Mouse (Mus musculus): Measurements from ENCODE around the gene Dnm3.

GRCm38 (mm10) chr1:162147554-162147953, 330.3 kb downstream of the Dnm3 start:
- TF ChIP-seq ZNF384 (IDR thresholded peaks at IDR 0.05; ENCODE audit: low read depth, low read length), result no peak
- TF ChIP-seq HCFC1 (IDR thresholded peaks at IDR 0.05; ENCODE audit: borderline replicate concordance, insufficient read depth, low read length), result no peak
- no peak for TF ChIP-seq MAFK (IDR thresholded peaks at IDR 0.05; ENCODE audit: insufficient read depth, low read depth, low read length)

Data from ES-E14 (cell line).